Mouse (Mus musculus) heart, embryonic 12.5 days (tissue): ENCODE measurements around the gene Egln1. TPM values are rescaled to one million over a fixed set of nuclear protein-coding genes. Genes with fewer than 3 reads are reported as not detected.
A peak's percentile ranks its signal among the peaks of the same experiment; 100 is the strongest.

Source experiments
- ATAC-seq: fragments of 200-750 bp; cut with Nextera tagmentation; 2 replicates; pipeline ENCODE4 v1.8.0; 2017; ENCODE audit warnings: moderate TSS enrichment, moderate library complexity; ENCODE audit not compliant: insufficient number of reproducible peaks, low FRiP score
- H3K27ac ChIP-seq: fragments of 300-500 bp; sonication (generic); 2 replicates; pipeline ENCODE4 v1.5.1; 2016; ENCODE audit warnings: mild to moderate bottlenecking, moderate library complexity; ENCODE audit not compliant: poor library complexity, severe bottlenecking
- H3K27me3 ChIP-seq: fragments of 300-500 bp; sonication (generic); replicated peaks from 2 replicates; pipeline ENCODE4 v1.6.1; 2016; ENCODE audit warnings: mild to moderate bottlenecking, moderate library complexity
- H3K36me3 ChIP-seq: fragments of 300-500 bp; sonication (generic); 2 replicates; pipeline ENCODE4 v1.6.1; 2016; ENCODE audit warnings: mild to moderate bottlenecking, moderate library complexity
- H3K4me1 ChIP-seq: fragments of 300-500 bp; sonication (generic); replicated peaks from 2 replicates; pipeline ENCODE4 v1.6.1; 2016; ENCODE audit warnings: mild to moderate bottlenecking
- H3K4me2 ChIP-seq: fragments of 300-500 bp; sonication (generic); 2 replicates; pipeline ENCODE4 v1.6.1; 2016; ENCODE audit warnings: mild to moderate bottlenecking, moderate library complexity
- H3K4me3 ChIP-seq: fragments of 300-500 bp; sonication (generic); 2 replicates; pipeline ENCODE4 v1.5.1; 2016; ENCODE audit warnings: mild to moderate bottlenecking
- H3K9ac ChIP-seq: fragments of 300-500 bp; sonication (generic); 2 replicates; pipeline ENCODE4 v1.6.1; 2016; ENCODE audit warnings: mild to moderate bottlenecking, moderate library complexity
- H3K9me3 ChIP-seq: fragments of 300-500 bp; sonication (generic); replicated peaks from 2 replicates; pipeline ENCODE4 v1.6.1; 2016; ENCODE audit warnings: mild to moderate bottlenecking, moderate library complexity
- WGBS: fragments of 180-500 bp; shearing (Covaris S2); methylation state at CpG from one replicate; pipeline ENCODE4 v1.1.7; 2016; 5-methylcytosine and 5-hydroxymethylcytosine counted together
- polyA plus RNA-seq: library from polyadenylated mRNA; unstranded; fragments of >200 nt; fragmentation: Nextera tagmentation; extraction: Ambion mirVana; gene quantifications from 2 replicates; pipeline ENCODE4 v1.2.1, GENCODE M21; 2016

Gene Egln1
- polyA plus RNA-seq, 1 experiment from 2014 or later, result 16.5 TPM

GRCm38 (mm10) chr8:124871474-124871873 lies 77.7 kb downstream of the Egln1 start:
- Histone ChIP-seq H3K4me1 (peaks cover 53% of the 10 kb centered on the region), H3K4me2 (no peak overlapping the region), H3K9me3 (no peaks in the 10 kb centered on the region), H3K4me3 (no peak overlapping the region), H3K27me3 (no peaks in the 10 kb centered on the region), H3K27ac (no peak overlapping the region), H3K9ac (no peak overlapping the region), H3K36me3 (peaks cover 54% of the 10 kb centered on the region)
- no peak for ATAC-seq
- 90% methylated on average over 7 of the region's 7 CpGs for WGBS

GRCm38 (mm10) chr8:124869708-124870107 lies 79.4 kb downstream of the Egln1 start:
- Histone ChIP-seq H3K27ac (no peak overlapping the region), H3K9me3 (no peaks in the 10 kb centered on the region), H3K9ac (0 out of 2 replicates have a peak overlapping the region, but pooled peaks have one; percentile 29), H3K4me3 (no peak overlapping the region), H3K4me2 (no peak overlapping the region), H3K27me3 (no peaks in the 10 kb centered on the region), H3K36me3 (peaks cover 44% of the 10 kb centered on the region), H3K4me1 (peaks cover 66% of the 10 kb centered on the region)
- 39% methylated on average over 6 of the region's 6 CpGs for WGBS
- ATAC-seq, result no peak

GRCm38 (mm10) chr8:124867126-124867525 lies 82.0 kb downstream of the Egln1 start:
- H3K4me1 ChIP-seq, result peaks cover 66% of the 10 kb centered on the region
- H3K27ac ChIP-seq, result peak overlapping the region; percentile 73
- 0 out of 2 replicates have a peak overlapping the region, but pooled peaks have one; percentile 8 for H3K4me2 ChIP-seq
- H3K36me3 ChIP-seq, result peaks cover 22% of the 10 kb centered on the region
- WGBS, result 22% methylated on average over 2 of the region's 2 CpGs
- H3K9ac ChIP-seq, result no peak overlapping the region
- H3K9me3 ChIP-seq, result no peaks in the 10 kb centered on the region
- no peak overlapping the region for H3K4me3 ChIP-seq
- H3K27me3 ChIP-seq, result no peaks in the 10 kb centered on the region
- no peak for ATAC-seq

- no peak for ATAC-seq
- Histone ChIP-seq H3K36me3 (peaks cover 18% of the 10 kb centered on the region), H3K4me1 (peaks cover 67% of the 10 kb centered on the region), H3K27me3 (no peaks in the 10 kb centered on the region), H3K9ac (no peak overlapping the region), H3K4me3 (no peak overlapping the region), H3K9me3 (no peaks in the 10 kb centered on the region), H3K4me2 (no peak overlapping the region), H3K27ac (peak overlapping the region; percentile 73)
- 23% methylated on average over 3 of the region's 3 CpGs for WGBS
Measured at GRCm38 (mm10) chr8:124866669-124867068, 82.5 kb downstream of the Egln1 start.

- Histone ChIP-seq H3K9me3 (no peaks in the 10 kb centered on the region), H3K4me2 (peak overlapping the region; percentile 78), H3K4me1 (peaks cover 79% of the 10 kb centered on the region), H3K4me3 (peak overlapping the region; percentile 94), H3K36me3 (peaks cover 31% of the 10 kb centered on the region), H3K9ac (peak overlapping the region; percentile 98), H3K27ac (no peak overlapping the region), H3K27me3 (no peaks in the 10 kb centered on the region)
- 19% methylated on average over 8 of the region's 8 CpGs for WGBS
- ATAC-seq, result no peak
Measured at GRCm38 (mm10) chr8:124863729-124864128, 85.4 kb downstream of the Egln1 start.

GRCm38 (mm10) chr8:124863163-124863677 lies 85.9 kb downstream of the Egln1 start:
- Histone ChIP-seq H3K4me2 (peak overlapping the region; percentile 78), H3K27me3 (no peaks in the 10 kb centered on the region), H3K36me3 (peaks cover 36% of the 10 kb centered on the region), H3K9me3 (no peaks in the 10 kb centered on the region), H3K4me3 (peak overlapping the region; percentile 94), H3K4me1 (peaks cover 79% of the 10 kb centered on the region), H3K9ac (peak overlapping the region; percentile 98), H3K27ac (peak overlapping the region; percentile 95)
- ATAC-seq, result peak; percentile 24
- WGBS, result under 1% methylated on average over 33 of the region's 33 CpGs

- ATAC-seq, result peak; percentile 93
- Histone ChIP-seq H3K36me3 (peaks cover 43% of the 10 kb centered on the region), H3K9me3 (no peaks in the 10 kb centered on the region), H3K27ac (peak within 1 kb of the TSS; percentile 95), H3K27me3 (no peaks in the 10 kb centered on the region), H3K4me2 (peak within 1 kb of the TSS; percentile 78), H3K4me1 (peaks cover 73% of the 10 kb centered on the region), H3K9ac (peak within 1 kb of the TSS; percentile 98), H3K4me3 (peak within 1 kb of the TSS; percentile 94)
- WGBS, result 1% methylated on average over 55 of the region's 55 CpGs
Measured at GRCm38 (mm10) chr8:124862321-124863162, 86.6 kb downstream of the Egln1 start, which contains the start of the genes Gnpat and 2810004N23Rik. Gene Gnpat, plus strand, starts transcription at chr8:124863033. Gene 2810004N23Rik, minus strand, starts transcription at chr8:124863120.

GRCm38 (mm10) chr8:124860188-124860587 lies 88.9 kb downstream of the Egln1 start:
- H3K4me1 ChIP-seq, result peaks cover 53% of the 10 kb centered on the region
- H3K4me2 ChIP-seq, result 0 out of 2 replicates have a peak overlapping the region, but pooled peaks have one; percentile 7
- 0 out of 2 replicates have a peak overlapping the region, but pooled peaks have one; percentile 25 for H3K9ac ChIP-seq
- 50% methylated on average over 3 of the region's 3 CpGs for WGBS
- ATAC-seq, result no peak
- peaks cover 60% of the 10 kb centered on the region for H3K36me3 ChIP-seq
- 0 out of 2 replicates have a peak, but pooled peaks cover 10% of the 10 kb centered on the region for H3K9me3 ChIP-seq
- no peaks in the 10 kb centered on the region for H3K27me3 ChIP-seq
- H3K27ac ChIP-seq, result peak overlapping the region; percentile 90
- no peak overlapping the region for H3K4me3 ChIP-seq

GRCm38 (mm10) chr8:124859466-124859865 lies 89.7 kb downstream of the Egln1 start:
- no peak for ATAC-seq
- Histone ChIP-seq H3K9me3 (peaks cover 10% of the 10 kb centered on the region; the same call in 1 of the 2 replicates), H3K27me3 (no peaks in the 10 kb centered on the region), H3K4me2 (no peak overlapping the region), H3K9ac (no peak overlapping the region), H3K4me1 (peaks cover 48% of the 10 kb centered on the region), H3K36me3 (peaks cover 65% of the 10 kb centered on the region), H3K27ac (peak overlapping the region; percentile 90; the same call in 1 of the 2 replicates), H3K4me3 (no peak overlapping the region)
